In genomic region chr12:69419017-69419605, GRCm38 (mm10) we compare ENCODE assay signal across 11 mouse cellular contexts. TPM values are rescaled to one million over a fixed set of nuclear protein-coding genes. Genes with fewer than 3 reads are reported as not detected.
A peak's percentile ranks its signal among the peaks of the same experiment; 100 is the strongest.
DNase-seq lines count a peak whose midpoint lies in the region; ATAC-seq and TF ChIP-seq lines count a peak whose summit lies in the region.
"Had no signal": no experiment of that assay in that cellular context is flagged by ENCODE, and none has a peak within 500 bp of the region (broad histone marks: within the 10 kb centered on the region; RNA-seq: fewer than 3 reads in every experiment).

No protein-coding gene starts in this region.

- DNase-seq in cerebellum, adult 8-10 months, result peak; percentile 11
- no peak for DNase-seq in cerebellum, adult 9-10 months
- peak; percentile 14 to 22 for DNase-seq in left cerebral cortex, adult 2 months (ENCODE audit: extremely low spot score in 1 of 2, low spot score in 2 of 2)
- no peak for DNase-seq in left cerebral cortex, adult 11 months (ENCODE audit: low spot score)
- DNase-seq in 416B (ENCODE audit: low read depth), result peak; percentile 57
- no peak for DNase-seq in spleen, adult 12 weeks (ENCODE audit: low spot score)
- DNase-seq in gastrocnemius, postnatal 36 days, result no peak

- H3K4me3 ChIP-seq in left cerebral cortex, adult 2 months, result no peak overlapping the region
- H3K4me3 ChIP-seq: embryonic facial prominence, embryonic 13.5 days; hindbrain, embryonic 13.5 days; neural tube, embryonic 15.5 days had no signal

- intact Hi-C loops in left cerebral cortex, adult 2 months (cut with DNase I), result no loop called here
- intact Hi-C loops in gastrocnemius, postnatal 36 days (cut with DNase I), result no loop called here

- ATAC-seq in erythroblast, adult 5-6 weeks (replicated peaks; ENCODE audit: low FRiP score, poor library complexity, severe bottlenecking), result peak; percentile 74; the same call in 1 of the 2 replicates

- no peak for TF ChIP-seq CTCF in left cerebral cortex, adult 2 months (IDR thresholded peaks at IDR 0.05)

- H3K27ac ChIP-seq in left cerebral cortex, adult 2 months, result no peak overlapping the region
- H3K27ac ChIP-seq: embryonic facial prominence, embryonic 13.5 days; hindbrain, embryonic 13.5 days; neural tube, embryonic 15.5 days had no signal

RNA-seq across cellular contexts. Expression of gene Gm9887, which starts 46.9 kb away (rescaled TPM):
- total RNA-seq in left cerebral cortex, adult 2 months (2021), result 1 to 10 TPM; 1.2 TPM
- not detected in 2 replicates for total RNA-seq in erythroblast, adult 5-6 weeks (2015; ENCODE audit: low replicate concordance)
- not detected in 2 replicates for total RNA-seq in erythroblast, adult 5-6 weeks (2017; ENCODE audit: low replicate concordance)
- total RNA-seq in gastrocnemius, postnatal 36 days (2021), result not detected

RNA-seq across cellular contexts. Expression of gene Arf6, which starts 47.2 kb away (rescaled TPM):
- total RNA-seq in left cerebral cortex, adult 2 months (2021), result 10 to 100 TPM; 56.8 to 58.9 TPM
- 21.1 and 28.2 TPM in 2 replicates for total RNA-seq in erythroblast, adult 5-6 weeks (2015; ENCODE audit: low replicate concordance)
- total RNA-seq in erythroblast, adult 5-6 weeks (2017; ENCODE audit: low replicate concordance), result 36.5 and 49.0 TPM in 2 replicates
- total RNA-seq in gastrocnemius, postnatal 36 days (2021), result 10 to 100 TPM; 18.3 to 20.9 TPM

Comparison
In these comparisons a context has a peak if more than half of its experiments do, and no peak if none do; other contexts are left out.
1. DNase-seq: peak in cerebellum, adult 8-10 months (single experiment), left cerebral cortex, adult 2 months (2 of 2) and 416B (single experiment); none in cerebellum, adult 9-10 months (single experiment), left cerebral cortex, adult 11 months (single experiment), spleen, adult 12 weeks (single experiment) and gastrocnemius, postnatal 36 days (0 of 2).